Mouse (Mus musculus) brown adipose tissue, adult 24 weeks (tissue): ENCODE results near the gene Mylpf. TPM values are rescaled to one million over a fixed set of nuclear protein-coding genes. Genes with fewer than 3 reads are reported as not detected.
"Not testable (repeated sequence)": the region's sequence is repeated elsewhere in the genome, so short reads cannot be mapped to it uniquely, and the experiment has no call there.

Experiments used
- H3K27ac ChIP-seq: fragments of 200-500 bp; replicated peaks from 2 replicates; pipeline ENCODE4 v1.5.1; 2012; ENCODE audit warnings: low read depth, mild to moderate bottlenecking, low read length
- H3K4me1 ChIP-seq: fragments of 200-500 bp; 2 replicates; pipeline ENCODE4 v1.6.1; 2012; ENCODE audit warnings: low read length, mixed read lengths; ENCODE audit not compliant: control insufficient read depth, insufficient read depth, insufficient read length
- H3K4me3 ChIP-seq: fragments of 200-500 bp; 2 replicates; pipeline ENCODE4 v1.5.1; 2012; ENCODE audit warnings: low read depth, mild to moderate bottlenecking, low read length, moderate library complexity; ENCODE audit not compliant: insufficient read depth
- polyA plus RNA-seq: library from polyadenylated mRNA; stranded (reverse); fragments of >200 nt; gene quantifications from 2 replicates; pipeline ENCODE4 v1.2.4, GENCODE M21; 2012; ENCODE audit not compliant: missing spikeins, insufficient read depth, insufficient read length

The Mylpf gene
- polyA plus RNA-seq, 1 experiment, result 335 TPM

DNA sequence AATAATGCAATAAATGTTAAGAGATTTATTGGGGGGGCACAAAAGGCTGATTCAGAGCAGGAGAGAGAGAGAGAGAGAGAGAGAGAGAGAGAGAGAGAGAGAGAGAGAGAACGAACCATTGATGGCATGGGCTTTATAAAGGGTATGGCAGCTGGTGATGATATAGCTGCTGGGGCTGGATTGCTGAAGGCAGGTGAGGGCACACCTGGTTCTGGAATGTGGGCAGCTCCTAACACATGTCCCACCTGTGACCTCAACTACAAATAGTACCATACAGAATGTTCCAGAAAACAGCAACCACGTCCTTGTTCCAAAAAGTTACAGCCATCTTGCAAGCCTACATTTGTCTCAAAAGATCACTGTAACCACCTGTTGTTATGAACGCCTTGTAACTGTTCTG, 22.7 kb downstream of the Mylpf start:
- H3K4me1 ChIP-seq, result peaks cover 2% of the 10 kb centered on the region; the same call in 1 of the 2 replicates
- H3K4me3 ChIP-seq, result no peak overlapping the region
- H3K27ac ChIP-seq, result no peak overlapping the region

DNA sequence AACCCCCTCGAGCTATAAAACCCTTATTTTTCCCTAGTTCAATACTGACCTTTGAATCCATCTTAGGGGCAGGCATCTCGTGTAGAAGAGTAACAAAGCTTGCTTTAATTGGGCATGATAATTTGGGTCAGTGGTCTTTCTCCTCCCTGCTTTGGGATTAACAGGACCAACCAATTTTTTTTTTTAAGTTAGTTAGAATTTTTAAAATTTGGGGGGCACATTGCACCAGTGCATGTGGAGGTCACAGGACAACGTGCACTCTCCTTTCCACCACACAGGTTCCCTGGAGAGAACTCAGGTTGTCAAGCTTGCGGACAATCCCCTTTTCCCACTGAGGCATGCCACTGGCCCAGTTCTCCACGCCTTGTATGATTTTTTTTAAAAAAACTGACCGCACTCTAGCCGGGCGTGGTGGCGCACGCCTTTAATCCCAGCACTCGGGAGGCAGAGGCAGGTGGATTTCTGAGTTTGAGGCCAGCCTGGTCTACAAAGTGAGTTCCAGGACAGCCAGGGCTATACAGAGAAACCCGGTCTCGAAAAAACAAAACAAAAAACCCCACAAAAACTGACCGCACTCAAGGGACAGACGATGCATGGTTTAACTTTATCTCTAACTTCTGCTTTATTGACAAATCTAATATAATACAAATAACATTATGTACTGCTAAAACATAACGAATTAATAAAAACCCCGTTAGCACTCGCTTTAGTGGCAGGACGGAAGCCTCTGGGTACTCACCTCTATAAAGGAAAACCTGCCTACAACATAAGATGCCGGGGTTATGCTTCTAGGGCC, 23.3 kb downstream of the Mylpf start:
- H3K4me1 ChIP-seq, result peaks cover 2% of the 10 kb centered on the region; the same call in 1 of the 2 replicates
- H3K4me3 ChIP-seq, result peak overlapping the region; percentile 97
- H3K27ac ChIP-seq, result peak overlapping the region; percentile 80

DNA sequence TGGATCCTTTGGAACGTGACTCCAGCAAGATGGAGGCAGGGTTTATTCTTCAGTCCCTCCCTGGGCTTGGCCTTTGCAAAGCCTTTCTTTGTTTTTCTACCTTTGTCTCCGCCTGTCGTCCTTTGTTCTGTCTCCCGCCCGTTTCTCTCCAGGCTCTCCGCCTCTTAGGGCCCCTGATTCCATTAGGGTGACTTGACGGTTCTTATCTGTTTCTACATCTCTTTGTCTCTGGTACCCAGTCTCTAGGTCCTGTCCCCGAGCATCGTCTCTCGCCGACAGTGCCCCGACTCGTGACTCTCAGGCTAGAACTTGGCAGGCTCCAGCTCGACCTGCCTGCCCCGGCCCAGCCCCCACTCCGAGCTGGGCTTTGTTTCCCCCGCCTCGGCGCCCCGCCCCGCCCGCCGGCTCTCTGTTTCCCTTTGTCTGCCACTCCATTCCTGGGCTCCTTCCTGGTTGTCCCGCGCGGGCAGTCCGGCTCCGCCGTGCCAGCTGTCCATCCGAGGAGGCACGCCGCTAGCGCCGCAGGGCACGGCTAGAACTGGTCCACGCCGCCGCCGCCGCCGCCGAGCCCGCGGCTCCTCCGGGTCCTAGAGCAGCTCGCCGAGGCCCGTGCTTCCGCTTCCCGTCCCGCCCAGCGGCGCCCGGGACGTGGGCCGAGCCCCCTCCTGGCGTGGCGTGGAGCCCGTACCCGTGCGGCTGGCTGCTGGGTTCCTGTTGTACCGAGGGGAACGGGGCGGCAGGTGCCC, 24.1 kb downstream of the Mylpf start, which contains the start of the genes Zfp553 and Sept1:
Zfp553 (plus strand) TSS at position 440 of the 746 bp plus-strand sequence.
Sept1 (minus strand) TSS at position 509 of the 746 bp plus-strand sequence.
- Histone ChIP-seq H3K4me3 (peak within 1 kb of the TSS; percentile 97), H3K4me1 (peaks cover 2% of the 10 kb centered on the region; the same call in 1 of the 2 replicates), H3K27ac (peak within 1 kb of the TSS; percentile 80)

DNA sequence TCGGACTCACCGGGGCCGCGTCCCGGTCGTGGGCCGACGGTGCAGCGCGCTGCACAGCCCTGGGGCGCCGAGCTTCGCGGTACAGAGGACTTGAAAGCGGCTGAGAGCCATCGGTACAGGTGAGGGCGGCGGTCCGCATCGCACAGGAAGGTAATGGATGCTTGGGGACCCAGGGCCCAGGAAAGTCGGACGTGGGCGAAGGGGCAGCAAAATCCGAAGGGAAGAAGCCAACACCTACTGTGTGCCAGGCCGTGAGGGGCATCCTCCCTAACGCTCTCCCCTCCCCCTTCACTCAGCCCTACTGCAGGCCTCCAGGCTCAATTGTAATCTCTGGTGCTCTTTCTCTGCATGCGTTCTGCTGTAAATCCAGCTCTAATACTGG, 24.7 kb downstream of the Mylpf start:
- Histone ChIP-seq H3K4me3 (peak overlapping the region; percentile 97), H3K4me1 (peaks cover 2% of the 10 kb centered on the region; the same call in 1 of the 2 replicates), H3K27ac (0 out of 2 replicates have a peak overlapping the region, but pooled peaks have one; percentile 12)

DNA sequence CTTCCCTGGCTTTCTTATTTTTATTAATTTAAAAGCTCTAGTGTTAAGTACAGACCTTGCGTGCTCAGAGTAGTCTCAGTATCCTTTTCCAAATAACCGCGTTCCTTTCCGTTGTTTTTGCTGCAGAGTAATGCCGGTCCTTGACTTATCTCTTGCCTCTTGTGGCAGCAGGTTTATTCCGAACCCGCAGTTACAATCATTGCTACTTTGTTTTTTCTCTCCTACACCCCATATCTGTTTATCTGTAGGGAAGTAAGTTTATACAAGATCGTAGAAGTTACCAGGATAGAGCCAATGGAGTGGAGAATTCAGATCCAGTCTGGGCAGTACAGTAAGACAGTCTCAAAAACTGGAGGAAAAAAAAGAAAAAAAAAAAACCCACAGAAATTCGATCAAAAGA, 25.1 kb downstream of the Mylpf start:
- no peak overlapping the region for H3K27ac ChIP-seq
- peak overlapping the region; percentile 97 for H3K4me3 ChIP-seq
- peaks cover 2% of the 10 kb centered on the region; the same call in 1 of the 2 replicates for H3K4me1 ChIP-seq

DNA sequence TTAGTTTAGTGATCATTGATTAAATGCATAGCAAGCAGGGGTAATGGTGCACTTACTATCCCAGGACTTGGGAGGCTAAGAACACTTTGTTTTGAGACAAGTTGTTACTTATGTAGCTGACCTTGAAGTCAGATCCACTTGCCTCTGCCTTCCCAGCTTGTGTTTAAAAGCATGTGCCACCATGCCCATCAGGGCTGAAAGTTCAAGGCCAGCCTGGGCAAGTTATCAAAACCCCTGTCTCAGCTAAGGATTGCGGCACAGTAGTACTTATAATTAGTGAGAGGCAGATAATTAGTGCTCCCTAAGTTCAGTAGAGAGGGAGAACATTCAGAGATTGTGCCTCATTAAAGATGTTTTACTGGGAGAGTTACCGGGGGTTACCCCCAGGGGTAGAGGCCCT, 26.1 kb downstream of the Mylpf start:
- Histone ChIP-seq H3K27ac (no peak overlapping the region), H3K4me3 (no peak overlapping the region), H3K4me1 (peaks cover 2% of the 10 kb centered on the region; the same call in 1 of the 2 replicates)

DNA sequence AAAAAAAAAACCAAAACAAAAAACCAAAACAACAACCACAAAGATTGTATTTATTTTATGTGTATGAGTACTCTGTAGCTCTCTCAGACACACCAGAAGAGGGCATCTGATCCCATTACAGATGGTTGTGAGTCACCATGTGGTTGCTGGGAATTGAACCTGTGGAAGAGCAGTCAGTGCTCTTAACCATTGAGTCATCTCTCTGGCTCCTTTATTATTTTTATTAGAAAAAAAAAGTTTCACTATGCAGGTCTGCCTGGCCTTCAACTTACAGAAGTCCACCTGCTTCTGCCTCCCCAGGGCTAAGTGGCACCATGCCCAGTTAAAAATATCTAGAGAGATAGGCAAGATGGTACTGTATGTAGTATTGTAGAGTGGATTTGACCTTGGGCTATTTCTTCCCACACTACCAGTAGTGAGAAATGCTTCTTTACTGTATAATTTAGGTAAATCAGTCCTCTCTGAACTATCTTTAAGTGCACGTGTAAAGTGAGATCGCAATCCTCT, 34.7 kb downstream of the Mylpf start:
- H3K4me3 ChIP-seq, result peak overlapping the region; percentile 67

DNA sequence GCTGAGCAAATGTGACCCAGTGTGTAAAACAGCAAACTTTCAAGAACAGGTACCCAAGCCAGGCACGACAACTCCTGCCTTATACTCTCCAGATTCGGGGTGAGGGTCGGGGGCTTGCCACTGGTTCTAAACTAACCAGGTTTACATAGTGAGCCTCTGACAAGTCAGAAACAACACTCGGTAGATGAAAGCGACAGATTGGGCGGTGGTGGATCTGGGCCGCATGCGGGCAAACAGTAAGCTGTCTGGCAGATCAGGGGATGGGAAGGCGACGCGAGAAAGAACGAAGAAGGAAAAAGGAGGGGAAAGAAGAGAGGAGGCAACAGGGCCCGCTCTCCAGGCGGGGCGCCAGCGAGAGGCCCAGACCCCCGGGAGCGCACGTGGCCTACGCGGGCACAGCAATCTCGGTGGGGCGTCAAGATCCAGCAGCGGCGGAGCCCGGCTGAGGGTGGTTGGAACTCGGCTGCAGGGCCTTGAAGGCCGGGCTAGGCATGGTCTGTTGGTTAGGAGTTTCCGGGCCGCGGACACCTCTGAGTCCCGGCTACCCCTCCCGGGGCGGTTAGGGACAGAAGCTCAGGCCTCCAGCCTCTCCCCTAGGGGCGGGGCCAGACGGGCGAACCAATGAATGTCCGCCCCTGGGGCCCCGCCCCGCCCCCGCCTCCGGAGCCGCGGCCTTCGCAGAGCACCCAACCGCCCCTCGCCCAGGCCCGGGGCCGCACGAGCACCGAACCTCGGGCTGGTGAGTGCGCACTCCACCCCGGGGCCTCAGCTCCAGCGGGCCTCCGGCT, 35.4 kb downstream of the Mylpf start, which contains the start of gene Zfp771:
Zfp771 (plus strand) TSS at position 405 of the 788 bp plus-strand sequence.
- peaks cover 4% of the 10 kb centered on the region for H3K4me1 ChIP-seq
- peak within 1 kb of the TSS; percentile 89 for H3K4me3 ChIP-seq
- peak within 1 kb of the TSS; percentile 57 for H3K27ac ChIP-seq

More for the DNA sequence above, 34.7 kb downstream of the Mylpf start:
- Histone ChIP-seq H3K4me1 (peaks cover 4% of the 10 kb centered on the region), H3K27ac (peak overlapping the region; percentile 57)

DNA sequence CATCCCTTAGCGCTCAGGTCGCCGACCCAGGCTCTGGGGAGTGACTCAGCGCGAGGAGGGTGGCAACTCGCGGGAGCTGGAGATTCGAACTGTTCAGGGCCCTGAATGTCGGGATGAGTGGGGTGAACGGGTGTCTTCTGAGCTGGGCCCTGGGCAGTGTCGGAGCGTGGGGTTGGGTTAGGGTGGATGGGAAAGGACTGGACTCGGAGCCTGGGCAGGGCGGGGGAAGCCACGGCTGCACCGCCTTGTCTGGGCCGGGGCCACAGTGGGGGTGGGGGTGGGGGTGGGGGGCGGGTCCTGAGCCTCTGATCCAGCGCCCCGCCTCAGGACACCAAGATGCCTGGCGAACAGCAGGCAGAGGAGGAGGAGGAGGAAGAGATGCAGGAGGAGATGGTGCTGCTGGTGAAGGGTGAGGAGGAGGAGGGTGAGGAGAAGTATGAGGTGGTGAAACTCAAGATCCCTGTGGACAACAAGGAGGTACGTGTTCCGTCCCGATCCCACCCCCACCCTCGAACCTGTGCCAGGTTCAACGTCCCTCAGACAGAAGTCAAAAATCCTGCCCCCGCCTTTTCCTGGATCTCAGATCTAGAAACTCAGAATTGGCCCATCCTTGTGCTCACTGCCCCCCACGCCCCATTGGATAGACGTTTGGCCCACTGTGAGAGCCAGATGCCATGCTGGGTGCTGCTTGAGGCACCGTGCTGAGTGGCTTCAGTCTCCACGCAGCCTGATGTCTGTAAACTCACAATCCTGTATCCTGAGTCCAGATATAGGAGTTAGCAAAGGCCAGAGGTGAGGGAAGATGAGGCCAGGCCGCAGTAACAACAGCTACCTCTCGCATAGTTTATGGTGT, 36.2 kb downstream of the Mylpf start:
- peak overlapping the region; percentile 89 for H3K4me3 ChIP-seq
- H3K27ac ChIP-seq, result peak overlapping the region; percentile 56
- H3K4me1 ChIP-seq, result peaks cover 4% of the 10 kb centered on the region

DNA sequence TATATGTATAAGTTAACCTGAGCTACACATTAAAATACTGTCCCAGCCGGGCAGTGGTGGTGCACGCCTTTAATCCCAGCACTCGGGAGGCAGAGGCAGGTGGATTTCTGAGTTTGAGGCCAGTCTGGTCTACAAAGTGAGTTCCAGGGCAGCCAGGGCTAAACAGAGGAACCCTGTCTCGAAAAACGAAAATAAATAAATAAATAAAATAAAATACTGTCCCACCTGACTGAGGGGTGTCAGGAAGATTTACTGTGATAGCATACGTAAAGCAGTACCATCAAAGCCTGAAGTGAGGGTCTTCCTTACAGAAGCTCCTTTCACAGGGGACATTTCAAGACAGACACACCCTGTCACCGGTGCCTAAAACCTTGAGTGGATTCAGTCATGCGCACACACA, 41.8 kb downstream of the Mylpf start:
- not testable (repeated sequence) for H3K27ac ChIP-seq, H3K4me3 ChIP-seq, H3K4me1 ChIP-seq

DNA sequence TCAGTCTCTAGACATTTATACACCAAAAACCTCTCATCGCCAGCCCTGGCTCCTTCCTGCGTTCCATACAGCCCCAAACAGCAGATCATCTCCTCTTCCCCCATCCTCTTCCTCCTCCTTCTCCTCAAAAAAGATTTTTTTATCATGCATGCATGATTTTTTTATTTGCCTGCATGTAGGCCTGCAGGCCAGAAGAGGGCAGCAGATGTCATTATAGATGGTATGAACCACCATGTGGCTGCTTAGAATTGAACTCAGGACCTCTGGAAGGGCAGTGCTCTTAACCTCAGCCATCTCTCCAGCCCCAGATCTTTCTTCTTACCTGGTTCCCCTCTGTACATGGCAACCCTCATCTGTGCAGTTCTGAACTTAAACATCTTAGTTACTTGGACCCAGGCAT, 43.7 kb downstream of the Mylpf start:
- Histone ChIP-seq H3K27ac (no peak overlapping the region), H3K4me3 (no peak overlapping the region), H3K4me1 (no peaks in the 10 kb centered on the region)

DNA sequence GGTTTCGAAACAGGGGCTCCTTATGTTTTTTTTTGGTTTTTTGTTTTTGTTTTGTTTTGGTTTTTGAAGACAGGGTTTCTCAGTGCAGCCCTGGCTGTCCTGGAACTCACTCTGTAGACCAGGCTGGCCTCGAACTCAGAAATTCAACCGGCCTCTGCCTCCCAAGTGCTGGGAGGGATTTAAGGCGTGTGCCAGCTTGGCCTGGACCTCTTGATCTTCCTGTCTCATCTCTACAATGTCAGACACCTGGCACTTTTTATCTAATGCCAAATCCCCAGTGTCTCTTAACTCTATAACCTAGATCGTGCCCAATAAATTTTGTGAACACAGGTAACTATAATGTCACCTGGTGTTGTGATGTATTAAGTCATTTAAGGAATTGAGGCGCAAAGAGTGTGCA, 44.7 kb downstream of the Mylpf start:
- peak overlapping the region; percentile 73 for H3K4me3 ChIP-seq
- no peak overlapping the region for H3K27ac ChIP-seq
- no peaks in the 10 kb centered on the region for H3K4me1 ChIP-seq

DNA sequence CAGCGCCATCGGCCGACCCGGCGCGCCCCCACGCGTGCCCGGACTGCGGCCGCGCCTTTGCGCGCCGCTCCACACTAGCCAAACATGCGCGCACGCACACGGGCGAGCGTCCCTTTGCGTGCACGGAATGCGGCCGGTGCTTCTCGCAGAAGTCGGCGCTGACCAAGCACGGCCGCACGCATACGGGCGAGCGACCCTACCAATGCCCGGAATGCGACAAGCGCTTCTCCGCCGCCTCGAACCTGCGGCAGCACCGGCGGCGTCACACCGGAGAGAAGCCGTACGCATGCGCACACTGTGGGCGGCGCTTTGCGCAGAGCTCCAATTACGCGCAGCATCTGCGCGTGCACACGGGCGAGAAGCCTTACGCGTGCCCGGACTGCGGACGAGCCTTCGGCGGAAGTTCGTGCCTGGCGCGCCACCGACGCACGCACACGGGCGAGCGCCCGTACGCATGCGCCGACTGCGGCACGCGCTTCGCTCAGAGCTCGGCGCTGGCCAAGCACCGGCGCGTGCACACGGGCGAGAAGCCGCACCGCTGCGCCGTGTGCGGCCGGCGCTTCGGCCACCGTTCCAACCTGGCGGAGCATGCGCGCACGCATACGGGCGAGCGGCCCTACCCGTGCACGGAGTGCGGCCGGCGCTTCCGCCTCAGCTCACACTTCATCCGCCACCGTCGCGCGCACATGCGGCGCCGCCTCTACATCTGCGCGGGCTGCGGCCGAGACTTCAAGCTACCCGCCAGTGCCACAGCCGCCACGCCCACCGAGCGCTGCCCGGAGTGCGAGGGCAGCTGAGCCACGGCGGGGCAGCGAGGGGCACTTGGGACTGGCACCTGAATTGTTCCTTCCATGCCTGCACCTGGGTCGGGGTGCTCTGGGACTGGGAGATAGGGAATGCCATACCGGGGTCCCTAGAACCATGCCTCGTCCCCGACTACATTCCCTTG, 45.4 kb downstream of the Mylpf start:
- Histone ChIP-seq H3K4me3 (peak overlapping the region; percentile 73), H3K4me1 (no peaks in the 10 kb centered on the region), H3K27ac (peak overlapping the region; percentile 2; the same call in 1 of the 2 replicates)
